In the genomic region with DNA sequence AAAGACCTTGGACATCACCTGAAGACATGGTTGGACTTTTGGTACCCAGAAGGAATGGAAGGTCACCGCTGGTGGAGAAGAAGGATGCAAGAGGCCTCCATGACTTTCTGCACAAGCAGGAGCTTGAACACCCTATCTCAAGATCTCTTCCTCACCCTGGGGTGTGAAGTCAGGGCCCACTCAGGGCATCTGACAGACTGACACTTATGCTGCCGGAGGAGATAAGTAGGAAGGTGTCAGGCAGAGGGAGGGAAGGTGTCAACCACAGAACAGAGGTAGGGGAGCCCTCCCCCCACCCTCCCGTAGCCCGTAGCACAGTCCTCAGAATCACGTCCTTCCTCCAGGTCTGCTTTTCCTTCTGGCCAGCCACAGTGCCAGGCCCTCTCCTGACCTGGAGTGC, we compare ENCODE assay signal across 40 mouse cellular contexts. TPM values are rescaled to one million over a fixed set of nuclear protein-coding genes. Genes with fewer than 3 reads are reported as not detected.
"Had no signal": no experiment of that assay in that cellular context is flagged by ENCODE, and none has a peak within 500 bp of the region (broad histone marks: within the 10 kb centered on the region; RNA-seq: fewer than 3 reads in every experiment).

No protein-coding gene starts in this region.

- H3K4me1 ChIP-seq: limb, embryonic 12.5 days had no signal

- DNase-seq: gastrocnemius, postnatal 14 days; gastrocnemius, postnatal 36 days; heart, adult 11 months; heart, adult 2 months; heart, postnatal 14 days; heart, postnatal 36 days; kidney, adult 2 months; kidney, adult 9 months; kidney, postnatal 14 days; kidney, postnatal 36 days; layer of hippocampus, adult 9-11 months; layer of hippocampus, postnatal 36 days; left cerebral cortex, postnatal 4 days; liver had no signal

- H3K36me3 ChIP-seq: heart, embryonic 13.5 days; heart, embryonic 15.5 days; hindbrain, embryonic 13.5 days; hindbrain, embryonic 15.5 days; intestine, embryonic 15.5 days; kidney, embryonic 15.5 days; limb, embryonic 12.5 days had no signal

- H3K4me3 ChIP-seq: heart, adult 2 months; heart, embryonic 13.5 days; heart, embryonic 15.5 days; hindbrain, embryonic 13.5 days; hindbrain, embryonic 15.5 days; intestine, embryonic 15.5 days; kidney, embryonic 15.5 days; limb, embryonic 12.5 days had no signal

- H3K27me3 ChIP-seq: heart, embryonic 13.5 days; heart, embryonic 15.5 days; hindbrain, embryonic 13.5 days; hindbrain, embryonic 15.5 days; intestine, embryonic 15.5 days; kidney, embryonic 15.5 days; limb, embryonic 12.5 days had no signal

- H3K27ac ChIP-seq: heart, adult 2 months; heart, embryonic 13.5 days; heart, embryonic 15.5 days; hindbrain, embryonic 13.5 days; hindbrain, embryonic 15.5 days; hindbrain, postnatal 0 days; intestine, embryonic 15.5 days; kidney, embryonic 15.5 days; kidney, postnatal 0 days; limb, embryonic 12.5 days had no signal

- H3K9me3 ChIP-seq: heart, embryonic 13.5 days; heart, embryonic 15.5 days; hindbrain, embryonic 13.5 days; hindbrain, embryonic 15.5 days; intestine, embryonic 15.5 days; kidney, embryonic 15.5 days; limb, embryonic 12.5 days had no signal

RNA-seq across cellular contexts. Expression of a gene that starts 6.0 kb away (rescaled TPM):
- total RNA-seq: gastrocnemius, adult 18-20 months; gastrocnemius, adult 8-10 months; gastrocnemius, postnatal 14 days; gastrocnemius, postnatal 36 days; heart, adult 2 months; heart, postnatal 14 days; heart, postnatal 36 days; hematopoietic stem cell, adult 5-6 weeks; hindbrain, postnatal 0 days; layer of hippocampus, adult 18-20 months; layer of hippocampus, adult 8-10 months; layer of hippocampus, postnatal 14 days; layer of hippocampus, postnatal 36 days; left cerebral cortex, adult 18-20 months; left cerebral cortex, adult 8-10 months; left cerebral cortex, postnatal 10 days; left cerebral cortex, postnatal 25 days; left cerebral cortex, postnatal 4 days had no signal
- polyA plus RNA-seq: heart, adult 2 months; heart, embryonic 11.5 days; heart, embryonic 13.5 days; heart, embryonic 15.5 days; heart, postnatal 0 days; hindbrain, embryonic 11.5 days; hindbrain, embryonic 13.5 days; hindbrain, embryonic 15.5 days; hindbrain, postnatal 0 days; intestine, embryonic 15.5 days; intestine, postnatal 0 days; kidney, embryonic 15.5 days; kidney, postnatal 0 days; limb, embryonic 12.5 days; liver, embryonic 11.5 days had no signal

RNA-seq across cellular contexts. Expression of a gene that starts 13.0 kb away (rescaled TPM):
- total RNA-seq: gastrocnemius, adult 8-10 months; gastrocnemius, postnatal 14 days; gastrocnemius, postnatal 36 days; heart, adult 2 months; heart, postnatal 36 days had no signal
- polyA plus RNA-seq: heart, embryonic 13.5 days; heart, postnatal 0 days had no signal

RNA-seq across cellular contexts. Expression of a gene that starts 29.0 kb away (rescaled TPM):
- total RNA-seq: heart, adult 2 months; heart, postnatal 14 days; heart, postnatal 36 days; hindbrain, postnatal 0 days; layer of hippocampus, adult 18-20 months; layer of hippocampus, adult 8-10 months; layer of hippocampus, postnatal 14 days; layer of hippocampus, postnatal 36 days; left cerebral cortex, adult 18-20 months; left cerebral cortex, adult 8-10 months; left cerebral cortex, postnatal 10 days; left cerebral cortex, postnatal 25 days; left cerebral cortex, postnatal 4 days had no signal
- polyA plus RNA-seq: gonadal fat pad, adult 2 months; heart, adult 2 months; hindbrain, postnatal 0 days; intestine, postnatal 0 days; kidney, adult 2 months; kidney, postnatal 0 days; large intestine, adult 2 months had no signal

RNA-seq across cellular contexts. Expression of a gene that starts 47.2 kb away (rescaled TPM):
- total RNA-seq: hindbrain, postnatal 0 days had no signal
